Mouse (Mus musculus): Measurements from ENCODE around the gene Col26a1. TPM values are rescaled to one million over a fixed set of nuclear protein-coding genes. Genes with fewer than 3 reads are reported as not detected.

The Col26a1 gene
- polyA plus RNA-seq, 1 experiment from 2014 or later: 73.0 TPM

GRCm38 (mm10) chr5:136706803-136707202 is 176.2 kb downstream of the Col26a1 start:
- DNase-seq (ENCODE audit: low spot score): peak; percentile 79
- WGBS: 2% methylated on average over 9 of the region's 9 CpGs
- H3K27me3 ChIP-seq (ENCODE audit: insufficient read depth, poor library complexity, severe bottlenecking): no peaks in the 10 kb centered on the region
- peaks cover 7% of the 10 kb centered on the region; the same call in 1 of the 2 replicates for H3K4me1 ChIP-seq (replicated peaks)
- H3K9me3 ChIP-seq: peaks cover 7% of the 10 kb centered on the region; the same call in 1 of the 2 replicates
- no peak overlapping the region for H3K4me3 ChIP-seq
- no peak overlapping the region for H3K27ac ChIP-seq
- H3K36me3 ChIP-seq: no peaks in the 10 kb centered on the region

GRCm38 (mm10) chr5:136705532-136705931 is 177.5 kb downstream of the Col26a1 start:
- Histone ChIP-seq H3K27ac (no peak overlapping the region), H3K9me3 (peaks cover 7% of the 10 kb centered on the region; the same call in 1 of the 2 replicates), H3K4me1 (replicated peaks) (peaks cover 3% of the 10 kb centered on the region; the same call in 1 of the 2 replicates), H3K4me3 (no peak overlapping the region), H3K27me3 (ENCODE audit: insufficient read depth, poor library complexity, severe bottlenecking) (no peaks in the 10 kb centered on the region), H3K36me3 (no peaks in the 10 kb centered on the region)
- 96% methylated on average over 3 of the region's 3 CpGs for WGBS
- DNase-seq (ENCODE audit: low spot score): no peak

GRCm38 (mm10) chr5:136704151-136704550 is 178.9 kb downstream of the Col26a1 start:
- Histone ChIP-seq H3K27me3 (ENCODE audit: insufficient read depth, poor library complexity, severe bottlenecking) (no peaks in the 10 kb centered on the region), H3K36me3 (no peaks in the 10 kb centered on the region), H3K4me1 (replicated peaks) (peaks cover 3% of the 10 kb centered on the region; the same call in 1 of the 2 replicates), H3K9me3 (peaks cover 11% of the 10 kb centered on the region; the same call in 1 of the 2 replicates), H3K4me3 (no peak overlapping the region), H3K27ac (no peak overlapping the region)
- no peak for DNase-seq (ENCODE audit: low spot score)
- WGBS: 85% methylated on average over 8 of the region's 8 CpGs

- Histone ChIP-seq H3K36me3 (no peaks in the 10 kb centered on the region), H3K9me3 (peaks cover 11% of the 10 kb centered on the region; the same call in 1 of the 2 replicates), H3K27ac (no peak overlapping the region), H3K4me3 (no peak overlapping the region), H3K27me3 (ENCODE audit: insufficient read depth, poor library complexity, severe bottlenecking) (no peaks in the 10 kb centered on the region), H3K4me1 (replicated peaks) (peaks cover 3% of the 10 kb centered on the region; the same call in 1 of the 2 replicates)
- peak; percentile 53 for DNase-seq (ENCODE audit: low spot score)
- WGBS: 45% methylated on average over 3 of the region's 3 CpGs
These were observed 179.3 kb downstream of the Col26a1 start for GRCm38 (mm10) chr5:136703751-136704150.

GRCm38 (mm10) chr5:136702159-136702725 is 180.8 kb downstream of the Col26a1 start:
- H3K4me1 ChIP-seq (replicated peaks): 0 out of 2 replicates have a peak, but pooled peaks cover 3% of the 10 kb centered on the region
- WGBS: 79% methylated on average over 3 of the region's 3 CpGs

GRCm38 (mm10) chr5:136697618-136698017 is 185.4 kb downstream of the Col26a1 start:
- H3K4me3 ChIP-seq: no peak overlapping the region
- 81% methylated on average over 9 of the region's 9 CpGs for WGBS
- DNase-seq (ENCODE audit: low spot score): no peak

More at GRCm38 (mm10) chr5:136702159-136702725, 180.8 kb downstream of the Col26a1 start:
- Histone ChIP-seq H3K4me3 (no peak overlapping the region), H3K36me3 (no peaks in the 10 kb centered on the region), H3K9me3 (peaks cover 11% of the 10 kb centered on the region; the same call in 1 of the 2 replicates), H3K27ac (no peak overlapping the region), H3K27me3 (ENCODE audit: insufficient read depth, poor library complexity, severe bottlenecking) (no peaks in the 10 kb centered on the region)
- no peak for DNase-seq (ENCODE audit: low spot score)

GRCm38 (mm10) chr5:136696516-136696915 is 186.5 kb downstream of the Col26a1 start:
- no peak overlapping the region for H3K27ac ChIP-seq
- WGBS: 85% methylated on average over 5 of the region's 5 CpGs
- H3K4me3 ChIP-seq: no peak overlapping the region
- no peaks in the 10 kb centered on the region; the same call in 1 of the 2 replicates for H3K27me3 ChIP-seq (ENCODE audit: insufficient read depth, poor library complexity, severe bottlenecking)
- H3K4me1 ChIP-seq (replicated peaks): 0 out of 2 replicates have a peak, but pooled peaks cover 2% of the 10 kb centered on the region
- DNase-seq (ENCODE audit: low spot score): no peak
- H3K9me3 ChIP-seq: 0 out of 2 replicates have a peak, but pooled peaks cover 4% of the 10 kb centered on the region
- no peaks in the 10 kb centered on the region for H3K36me3 ChIP-seq

More at GRCm38 (mm10) chr5:136697618-136698017, 185.4 kb downstream of the Col26a1 start:
- 0 out of 2 replicates have a peak, but pooled peaks cover 4% of the 10 kb centered on the region for H3K9me3 ChIP-seq
- no peaks in the 10 kb centered on the region for H3K36me3 ChIP-seq
- H3K27me3 ChIP-seq (ENCODE audit: insufficient read depth, poor library complexity, severe bottlenecking): no peaks in the 10 kb centered on the region; the same call in 1 of the 2 replicates
- 0 out of 2 replicates have a peak, but pooled peaks cover 5% of the 10 kb centered on the region for H3K4me1 ChIP-seq (replicated peaks)
- H3K27ac ChIP-seq: no peak overlapping the region

GRCm38 (mm10) chr5:136694976-136695375 is 188.0 kb downstream of the Col26a1 start:
- Histone ChIP-seq H3K27me3 (ENCODE audit: insufficient read depth, poor library complexity, severe bottlenecking) (no peaks in the 10 kb centered on the region; the same call in 1 of the 2 replicates), H3K4me3 (no peak overlapping the region), H3K27ac (no peak overlapping the region), H3K9me3 (0 out of 2 replicates have a peak, but pooled peaks cover 1% of the 10 kb centered on the region), H3K4me1 (replicated peaks) (0 out of 2 replicates have a peak, but pooled peaks cover 2% of the 10 kb centered on the region), H3K36me3 (no peaks in the 10 kb centered on the region)
- no peak for DNase-seq (ENCODE audit: low spot score)
- 69% methylated on average over 6 of the region's 6 CpGs for WGBS

GRCm38 (mm10) chr5:136693418-136693817 is 189.6 kb downstream of the Col26a1 start:
- H3K27me3 ChIP-seq (ENCODE audit: insufficient read depth, poor library complexity, severe bottlenecking): no peaks in the 10 kb centered on the region; the same call in 1 of the 2 replicates
- H3K9me3 ChIP-seq: no peaks in the 10 kb centered on the region
- H3K4me3 ChIP-seq: no peak overlapping the region
- no peak overlapping the region for H3K27ac ChIP-seq
- H3K36me3 ChIP-seq: no peaks in the 10 kb centered on the region
- 0 out of 2 replicates have a peak, but pooled peaks cover 2% of the 10 kb centered on the region for H3K4me1 ChIP-seq (replicated peaks)
- WGBS: 81% methylated on average over 7 of the region's 7 CpGs
- no peak for DNase-seq (ENCODE audit: low spot score)

- Histone ChIP-seq H3K27me3 (ENCODE audit: insufficient read depth, poor library complexity, severe bottlenecking) (no peaks in the 10 kb centered on the region; the same call in 1 of the 2 replicates), H3K4me3 (no peak within 1 kb of the TSS), H3K27ac (no peak within 1 kb of the TSS), H3K9me3 (no peaks in the 10 kb centered on the region), H3K36me3 (no peaks in the 10 kb centered on the region), H3K4me1 (replicated peaks) (0 out of 2 replicates have a peak, but pooled peaks cover 2% of the 10 kb centered on the region)
- WGBS: 88% methylated on average over 4 of the region's 4 CpGs
- DNase-seq (ENCODE audit: low spot score): no peak
These were observed 190.2 kb downstream of the Col26a1 start, which contains the start of gene Myl10 for GRCm38 (mm10) chr5:136692784-136693183. Myl10 (plus strand) TSS chr5:136693146.

Other genes with a start within 250 kb of the Col26a1 start
- gene Myl10, start 190.1 kb downstream of the Col26a1 start, polyA plus RNA-seq (2016; fragmentation: Nextera tagmentation; extraction: Ambion mirVana): not detected in 2 replicates
- 106 and 124 TPM in 2 replicates for gene Ift22, start 24.9 kb upstream of the Col26a1 start, polyA plus RNA-seq (2016; fragmentation: Nextera tagmentation; extraction: Ambion mirVana)
- 294 and 365 TPM in 2 replicates for gene Fis1, start 70.1 kb upstream of the Col26a1 start, polyA plus RNA-seq (2016; fragmentation: Nextera tagmentation; extraction: Ambion mirVana)
- gene Cldn15, start 83.4 kb upstream of the Col26a1 start, polyA plus RNA-seq (2016; fragmentation: Nextera tagmentation; extraction: Ambion mirVana): 0.09 and 0.38 TPM in 2 replicates
- 40.6 and 43.3 TPM in 2 replicates for gene Plod3, start 103.8 kb upstream of the Col26a1 start, polyA plus RNA-seq (2016; fragmentation: Nextera tagmentation; extraction: Ambion mirVana)
- 108 and 113 TPM in 2 replicates for gene Znhit1, start 104.8 kb upstream of the Col26a1 start, polyA plus RNA-seq (2016; fragmentation: Nextera tagmentation; extraction: Ambion mirVana)
- gene Vgf, start 143.2 kb upstream of the Col26a1 start, polyA plus RNA-seq (2016; fragmentation: Nextera tagmentation; extraction: Ambion mirVana): 0.82 and 0.94 TPM in 2 replicates
- gene Ap1s1, start 162.9 kb upstream of the Col26a1 start, polyA plus RNA-seq (2016; fragmentation: Nextera tagmentation; extraction: Ambion mirVana): 200 and 232 TPM in 2 replicates
- gene Serpine1, start 189.1 kb upstream of the Col26a1 start, polyA plus RNA-seq (2016; fragmentation: Nextera tagmentation; extraction: Ambion mirVana): not detected in 2 replicates
- 5.2 and 5.4 TPM in 2 replicates for gene Trim56, start 233.0 kb upstream of the Col26a1 start, polyA plus RNA-seq (2016; fragmentation: Nextera tagmentation; extraction: Ambion mirVana)

All from hindbrain, embryonic 10.5 days (tissue).